Mouse (Mus musculus) heart, adult 9 months (tissue): ENCODE results near the gene Ltb.
A peak's percentile ranks its signal among the peaks of the same experiment; 100 is the strongest.

Experiments used
- DNase-seq, 2 experiments: peaks; one replicate each; pipeline ENCODE4 v3.0.0; 2022; ENCODE audit warnings: low spot score in 2 of 2

Ltb gene

GRCm38 (mm10) chr17:35165451-35166155, 28.6 kb upstream of the Ltb start:
- DNase-seq, result no peak

- DNase-seq, result peak; percentile 59 to 60
These were observed 27.7 kb upstream of the Ltb start for GRCm38 (mm10) chr17:35166352-35167035.

DNA sequence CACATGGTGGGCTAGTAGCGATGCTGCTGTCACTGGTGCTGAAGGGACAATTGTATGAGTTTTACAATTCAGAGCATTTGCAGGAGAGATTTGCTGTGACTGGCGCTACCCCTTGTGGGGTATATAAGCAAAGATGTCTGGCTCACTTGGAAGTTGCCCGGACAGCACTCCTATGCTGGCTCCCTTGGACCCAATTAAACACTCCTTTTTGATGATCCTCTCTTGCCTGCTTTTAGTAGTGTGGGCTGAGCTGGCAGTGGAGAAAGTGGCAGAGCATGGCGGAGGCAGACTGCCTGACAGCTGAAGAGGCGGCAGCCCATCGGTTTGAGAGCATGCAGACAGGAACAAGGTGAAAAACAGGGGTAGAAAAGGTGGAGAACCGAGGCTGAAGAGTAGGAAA, 26.4 kb upstream of the Ltb start:
- DNase-seq, result no peak

DNA sequence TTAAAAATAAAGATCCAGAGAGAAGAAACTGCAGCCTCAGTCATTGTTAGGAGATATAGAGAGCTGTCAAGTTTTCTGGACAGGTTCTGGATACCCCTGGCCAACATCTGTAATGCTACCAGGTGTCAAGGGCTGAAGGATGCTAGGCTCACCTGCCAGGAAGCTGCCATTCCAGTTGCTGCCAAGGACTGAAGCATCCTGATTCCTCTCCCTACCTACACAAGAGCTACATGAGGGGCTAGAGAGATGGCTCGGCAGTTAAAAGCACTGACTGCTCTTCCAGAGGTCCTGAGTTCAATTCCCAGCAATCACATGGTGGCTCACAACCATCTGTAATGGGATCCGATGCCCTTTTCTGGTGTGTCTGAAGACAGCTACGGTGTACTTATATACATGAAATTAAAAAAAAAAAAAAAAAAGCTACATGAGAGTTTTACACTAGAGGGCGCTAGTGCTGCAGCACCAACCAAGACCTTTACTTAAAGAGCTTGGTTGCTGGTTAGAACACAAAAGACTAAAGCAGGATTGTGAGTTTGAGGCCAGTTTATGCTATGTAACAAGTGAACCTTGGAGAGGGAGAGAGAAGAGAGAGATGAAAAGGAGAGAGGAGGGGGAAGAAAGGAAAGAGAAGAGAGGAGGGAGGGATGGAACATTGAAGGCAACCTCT, 25.6 kb upstream of the Ltb start:
- DNase-seq, result no peak

GRCm38 (mm10) chr17:35172445-35173234, 21.6 kb upstream of the Ltb start:
- no peak for DNase-seq

DNA sequence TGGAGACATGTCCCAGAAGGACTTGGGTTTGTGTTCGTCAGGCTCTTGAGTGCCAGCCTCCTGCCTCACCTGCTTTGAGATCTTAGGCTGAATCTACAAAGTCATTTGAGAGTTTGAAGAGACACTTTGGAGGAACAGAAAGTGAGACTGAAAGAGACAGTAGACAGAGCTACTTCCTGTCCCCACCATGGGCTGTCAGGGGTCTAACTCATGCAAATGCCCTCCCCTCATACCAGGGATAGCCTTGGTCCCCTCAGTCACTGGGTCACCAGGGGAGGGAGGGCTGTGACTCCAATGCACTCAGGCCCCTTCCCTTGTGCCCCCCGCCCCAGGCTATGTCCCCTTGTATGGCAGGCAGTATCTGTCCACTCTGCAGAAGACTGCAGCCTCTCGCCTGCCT, 20.9 kb upstream of the Ltb start:
- no peak for DNase-seq

DNA sequence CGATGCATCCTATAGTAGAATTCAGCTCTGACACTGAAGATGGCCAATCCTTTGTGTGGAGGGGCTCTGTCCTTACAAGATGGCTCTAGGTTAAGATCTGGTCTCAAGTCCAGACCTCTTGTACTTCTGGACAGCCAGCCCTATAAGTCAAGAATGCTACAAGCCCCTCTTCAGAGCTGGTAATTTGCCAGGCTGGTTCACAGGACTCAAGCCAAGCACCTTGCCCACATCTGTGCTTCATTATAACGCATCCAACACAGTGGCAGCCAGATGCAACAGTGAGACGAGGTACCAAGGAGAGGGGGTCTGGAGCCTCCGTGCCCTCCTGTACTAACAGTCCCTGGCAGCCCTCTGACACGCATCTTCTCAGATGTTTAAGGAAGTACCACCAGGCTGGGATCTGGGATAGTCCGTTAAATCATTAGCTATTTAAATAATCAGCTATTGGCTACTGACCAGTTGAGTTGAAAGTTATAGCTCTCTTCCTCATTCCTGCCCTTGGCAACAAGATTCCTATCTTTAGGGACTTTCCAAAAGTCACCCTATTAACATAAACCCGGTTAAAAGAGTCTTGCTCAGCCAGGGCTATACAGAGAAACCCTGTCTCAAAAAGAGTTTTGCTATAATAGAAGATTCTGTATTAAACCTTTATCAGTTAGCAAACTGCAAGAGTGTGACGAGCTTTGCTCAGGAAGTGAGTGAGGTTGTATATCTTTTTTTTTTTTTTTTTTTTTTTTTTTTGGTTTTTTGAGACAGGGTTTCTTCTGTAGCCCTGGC, 19.9 kb upstream of the Ltb start:
- no peak for DNase-seq

GRCm38 (mm10) chr17:35175382-35175781, 18.9 kb upstream of the Ltb start:
- no peak for DNase-seq

DNA sequence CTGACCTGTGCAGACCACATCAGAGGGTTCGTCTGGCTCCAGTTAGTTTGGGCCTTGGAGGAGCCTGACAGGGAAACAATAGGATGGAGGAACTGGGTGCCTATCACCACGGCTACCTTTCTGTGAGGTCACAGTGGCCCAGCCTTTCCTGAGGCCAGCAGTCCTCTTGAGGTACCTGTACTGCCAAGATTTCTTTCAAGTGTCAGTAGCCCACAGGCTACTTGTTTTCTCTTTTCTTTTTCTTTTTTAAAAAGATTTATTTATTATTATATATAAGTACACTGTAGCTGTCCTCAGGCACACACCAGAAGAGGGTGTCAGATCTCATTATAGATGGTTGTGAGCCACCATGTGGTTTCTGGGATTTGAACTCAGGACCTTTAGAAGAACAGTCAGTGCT, 18.3 kb upstream of the Ltb start, which contains the start of gene Aif1:
Gene Aif1 (minus strand): TSS at position 101 of the 400 bp plus-strand sequence.
- DNase-seq, result no peak

DNA sequence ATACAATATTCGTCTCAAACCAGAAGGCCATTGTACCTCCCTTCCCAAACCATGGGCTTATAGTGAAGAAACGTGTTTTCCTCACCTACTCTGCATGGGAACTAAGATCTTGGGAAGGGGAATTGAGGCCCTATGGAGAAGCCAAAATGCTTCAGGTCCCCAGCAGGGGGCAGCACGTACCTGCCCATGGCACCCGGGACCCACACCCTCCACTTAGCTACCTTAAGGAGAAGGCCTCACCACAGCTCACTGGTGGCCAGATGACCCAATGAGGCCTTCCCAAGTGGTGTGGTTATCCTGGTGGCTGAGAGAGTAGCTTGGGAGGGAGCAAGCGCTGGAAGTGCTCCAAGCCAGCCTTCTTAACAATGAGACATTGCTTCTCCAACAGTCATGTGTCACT, 15.7 kb upstream of the Ltb start:
- peak in 1 of 2 experiments; percentile 74 for DNase-seq

DNA sequence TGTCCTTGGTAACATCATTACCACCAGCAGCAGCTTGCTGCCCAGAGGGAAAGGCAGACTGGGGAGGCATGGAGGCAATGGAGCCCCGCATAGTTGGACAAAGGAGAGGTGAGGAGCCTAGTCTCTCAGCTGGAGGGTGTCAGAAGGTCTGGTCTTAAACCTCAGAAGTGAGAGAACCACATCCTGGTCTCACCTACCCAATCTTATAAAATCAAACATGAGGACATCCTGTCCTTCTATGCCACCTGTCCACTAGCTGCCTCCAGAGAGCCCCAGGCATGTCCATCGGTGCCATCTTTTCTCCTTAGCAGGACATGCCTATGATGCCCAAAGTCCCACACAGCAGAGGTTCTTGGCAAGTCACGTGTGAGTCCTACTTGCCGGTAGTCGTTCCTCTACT, 14.1 kb upstream of the Ltb start:
- no peak for DNase-seq

DNA sequence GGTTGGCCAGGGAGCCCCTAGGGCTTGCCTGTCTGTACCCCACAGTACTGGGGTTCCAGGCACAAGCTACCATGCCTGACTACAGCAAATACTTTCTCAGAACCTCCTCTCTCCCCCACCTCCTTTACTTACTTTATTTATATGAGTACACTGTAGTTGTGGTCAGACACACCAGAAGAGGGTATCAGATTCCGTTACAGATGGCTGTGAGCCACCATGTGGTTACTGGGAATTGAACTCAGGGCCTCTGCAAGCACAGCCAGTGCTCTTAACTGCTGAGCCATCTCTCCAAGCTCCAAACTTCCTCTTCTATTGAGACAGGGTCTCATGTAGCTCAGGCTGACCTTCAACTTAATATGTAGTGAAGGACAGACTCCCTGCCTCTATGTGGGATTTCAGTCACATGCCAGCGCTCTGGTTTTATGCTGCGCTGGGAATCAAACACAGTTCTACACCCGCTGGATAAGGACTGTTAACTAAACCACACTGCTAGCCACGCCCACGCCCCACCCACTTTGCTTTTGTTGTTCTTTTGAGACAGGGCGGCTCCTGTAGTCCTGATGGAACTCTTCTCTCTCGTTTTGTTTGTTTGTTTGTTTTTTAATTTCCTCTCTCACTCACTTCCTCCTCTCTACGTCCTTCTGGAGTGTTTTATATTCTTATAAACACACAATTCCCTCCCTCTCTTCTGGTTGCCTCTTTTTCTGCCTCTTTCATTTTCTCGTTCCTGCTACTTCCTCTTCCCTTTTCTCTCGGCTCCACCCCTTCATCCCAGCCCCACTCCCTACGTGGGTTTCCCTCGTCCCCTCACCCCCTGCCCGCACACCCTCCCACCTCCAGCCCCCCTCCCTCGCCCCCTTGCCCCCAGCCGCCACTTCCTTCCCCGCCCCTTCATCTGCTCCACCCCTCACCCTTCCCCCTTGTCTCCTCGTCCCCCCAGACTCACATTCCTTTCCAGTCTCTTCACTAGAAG, 8.3 kb upstream of the Ltb start:
- DNase-seq, result peak in 1 of 2 experiments; percentile 73

DNA sequence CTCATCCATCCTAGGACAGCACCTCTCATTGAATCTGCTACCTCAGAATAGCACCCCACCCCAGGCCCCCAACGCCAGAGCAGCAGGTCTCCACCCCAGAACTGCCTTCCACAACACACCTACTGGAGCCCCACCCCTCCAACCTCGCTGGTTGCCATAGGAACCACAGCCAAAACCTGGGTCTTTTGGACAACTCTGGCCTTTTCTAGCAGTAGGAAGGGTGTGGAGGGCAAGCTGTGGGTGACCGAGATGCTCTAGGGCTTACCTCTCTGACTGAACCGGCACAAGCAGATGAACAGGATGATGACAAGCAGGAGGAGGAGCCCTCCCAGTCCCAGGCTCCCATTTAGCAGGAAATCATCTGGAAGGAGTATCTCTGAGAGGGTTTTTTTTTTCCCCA, 7.6 kb upstream of the Ltb start:
- DNase-seq, result no peak

- DNase-seq, result no peak
These were observed 6.9 kb upstream of the Ltb start for GRCm38 (mm10) chr17:35187345-35187744.

GRCm38 (mm10) chr17:35187959-35188610, 6.2 kb upstream of the Ltb start, which contains the start of gene Lst1:
Gene Lst1 (minus strand): TSS chr17:35188439.
- DNase-seq, result no peak

DNA sequence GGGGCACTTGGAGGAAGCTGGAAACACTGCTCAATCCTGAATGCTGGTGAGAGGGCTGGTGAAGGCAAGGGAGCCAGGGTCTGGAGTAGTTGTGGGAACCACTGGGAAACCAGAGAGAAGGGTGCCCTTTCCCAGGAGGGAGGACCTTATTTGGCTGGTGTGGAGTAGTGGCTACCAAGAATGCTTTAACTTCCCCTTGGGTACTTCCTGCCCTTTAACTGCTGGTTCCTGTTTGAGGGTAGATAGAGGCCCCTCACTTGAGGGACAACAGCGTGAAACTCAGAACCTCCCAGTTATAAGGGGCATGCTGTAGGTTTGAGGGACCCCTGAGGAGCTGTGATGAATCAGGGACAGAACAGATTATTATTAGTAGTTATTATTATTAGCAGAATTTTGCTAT, 5.1 kb upstream of the Ltb start:
- no peak for DNase-seq

DNA sequence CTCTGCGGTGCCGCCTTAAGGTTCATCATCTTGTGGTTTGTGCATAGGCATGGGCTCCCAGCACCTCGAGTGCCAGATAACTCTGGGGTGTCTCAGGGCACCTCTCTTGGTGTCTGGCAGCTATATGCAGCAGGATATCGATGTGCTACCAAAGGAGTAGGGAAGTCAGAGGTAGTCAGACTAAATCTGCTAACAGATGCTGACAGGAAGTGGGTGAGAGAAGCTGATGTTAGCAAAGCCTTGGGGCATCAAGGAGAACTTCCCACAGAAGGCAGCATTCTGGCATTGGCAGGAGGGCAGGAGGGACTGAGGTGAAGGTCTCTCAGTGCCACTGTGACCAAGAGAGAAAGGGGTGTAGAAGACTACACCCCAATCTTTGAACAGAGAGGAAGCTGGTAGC, 4.1 kb upstream of the Ltb start:
- DNase-seq, result no peak

GRCm38 (mm10) chr17:35191723-35192122, 2.5 kb upstream of the Ltb start:
- DNase-seq, result no peak

GRCm38 (mm10) chr17:35192924-35193323, 1.3 kb upstream of the Ltb start:
- DNase-seq, result no peak
